Mouse (Mus musculus) limb, embryonic 11.5 days (tissue): ENCODE measurements around the gene Vmn1r213. TPM values are rescaled to one million over a fixed set of nuclear protein-coding genes. Genes with fewer than 3 reads are reported as not detected.

Experiments used
- ATAC-seq: fragments of 200-750 bp; cut with Nextera tagmentation; 2 replicates; pipeline ENCODE4 v1.8.0; 2017; ENCODE audit warnings: low read depth; ENCODE audit not compliant: insufficient number of reproducible peaks, low FRiP score, low TSS enrichment
- DNase-seq: peaks from one replicate; pipeline ENCODE4 v3.0.0-alpha.2; 2015; ENCODE audit warnings: low spot score
- H3K27ac ChIP-seq: fragments of 300-500 bp; sonication (generic); replicated peaks from 2 replicates; pipeline ENCODE4 v1.5.1; 2014; ENCODE audit warnings: low read depth, mild to moderate bottlenecking, low read length
- H3K27me3 ChIP-seq: fragments of 300-500 bp; sonication (generic); 2 replicates; pipeline ENCODE4 v1.6.1; 2014; ENCODE audit warnings: mild to moderate bottlenecking, low read length, mixed read lengths; ENCODE audit not compliant: control insufficient read depth, insufficient read depth
- H3K36me3 ChIP-seq: fragments of 300-500 bp; sonication (generic); 2 replicates; pipeline ENCODE4 v1.6.1; 2014; ENCODE audit warnings: mild to moderate bottlenecking, low read length, moderate library complexity, mixed read lengths; ENCODE audit not compliant: control insufficient read depth, insufficient read depth
- H3K4me1 ChIP-seq: fragments of 300-500 bp; sonication (generic); 2 replicates; pipeline ENCODE4 v1.6.1; 2014; ENCODE audit warnings: low read length, mixed read lengths; ENCODE audit not compliant: control insufficient read depth, insufficient read depth
- H3K4me2 ChIP-seq: fragments of 300-500 bp; sonication (generic); 2 replicates; pipeline ENCODE4 v1.6.1; 2014; ENCODE audit warnings: low read depth, mild to moderate bottlenecking, moderate library complexity; ENCODE audit not compliant: severe bottlenecking
- H3K4me3 ChIP-seq: fragments of 300-500 bp; sonication (generic); 2 replicates; pipeline ENCODE4 v1.5.1; 2014; ENCODE audit warnings: low read depth, low read length
- H3K9ac ChIP-seq: fragments of 300-500 bp; sonication (generic); 2 replicates; pipeline ENCODE4 v1.6.1; 2014; ENCODE audit warnings: mild to moderate bottlenecking, low read length
- H3K9me3 ChIP-seq: fragments of 300-500 bp; sonication (generic); 2 replicates; pipeline ENCODE4 v1.6.1; 2016; ENCODE audit warnings: low read length; ENCODE audit not compliant: control insufficient read depth
- WGBS: fragments of 180-500 bp; shearing (Covaris S2); extraction: QIAGEN DNeasy Blood & Tissue Kit; methylation state at CpG from one replicate; pipeline ENCODE4 v1.1.7; 2014; 5-methylcytosine and 5-hydroxymethylcytosine counted together
- polyA plus RNA-seq: library from polyadenylated mRNA; unstranded; fragments of >200 nt; fragmentation: Nextera tagmentation; extraction: Ambion mirVana; gene quantifications from 2 replicates; pipeline ENCODE4 v1.2.1, GENCODE M21; 2014

Vmn1r213 gene
- polyA plus RNA-seq, result not detected in 2 replicates

DNA sequence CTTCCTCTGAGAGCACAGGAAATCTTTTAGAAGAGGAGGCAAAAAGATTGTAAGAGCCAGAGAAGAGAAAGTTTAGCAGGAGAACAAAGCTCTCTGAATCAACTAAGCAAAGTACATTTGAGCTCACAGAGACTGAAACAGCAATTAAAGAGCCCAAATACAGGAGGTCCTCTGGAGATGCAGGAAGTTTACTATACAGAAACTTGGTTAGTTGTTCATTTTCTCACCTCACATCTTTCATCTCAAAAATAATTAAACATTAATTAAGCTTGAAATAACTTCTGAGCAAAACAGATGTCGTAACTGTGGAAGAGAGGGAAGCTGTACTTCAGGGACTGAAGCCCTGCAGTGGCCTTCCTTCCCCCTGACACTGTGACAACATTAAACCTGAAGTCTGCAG is at the start of gene Vmn1r213:
Gene Vmn1r213, plus strand, starts transcription at position 301 of the 400 bp plus-strand sequence.
- ATAC-seq (no peak), DNase-seq (no peak)
- no peaks in the 10 kb centered on the region for H3K4me1 ChIP-seq
- no peaks in the 10 kb centered on the region for H3K27me3 ChIP-seq
- no peak within 1 kb of the TSS for H3K9ac ChIP-seq
- no peak within 1 kb of the TSS for H3K4me3 ChIP-seq
- no peaks in the 10 kb centered on the region for H3K36me3 ChIP-seq
- H3K4me2 ChIP-seq, result no peak within 1 kb of the TSS
- H3K9me3 ChIP-seq, result no peaks in the 10 kb centered on the region
- 79% methylated on average over 1 of the region's 1 CpGs for WGBS
- H3K27ac ChIP-seq, result no peak within 1 kb of the TSS

DNA sequence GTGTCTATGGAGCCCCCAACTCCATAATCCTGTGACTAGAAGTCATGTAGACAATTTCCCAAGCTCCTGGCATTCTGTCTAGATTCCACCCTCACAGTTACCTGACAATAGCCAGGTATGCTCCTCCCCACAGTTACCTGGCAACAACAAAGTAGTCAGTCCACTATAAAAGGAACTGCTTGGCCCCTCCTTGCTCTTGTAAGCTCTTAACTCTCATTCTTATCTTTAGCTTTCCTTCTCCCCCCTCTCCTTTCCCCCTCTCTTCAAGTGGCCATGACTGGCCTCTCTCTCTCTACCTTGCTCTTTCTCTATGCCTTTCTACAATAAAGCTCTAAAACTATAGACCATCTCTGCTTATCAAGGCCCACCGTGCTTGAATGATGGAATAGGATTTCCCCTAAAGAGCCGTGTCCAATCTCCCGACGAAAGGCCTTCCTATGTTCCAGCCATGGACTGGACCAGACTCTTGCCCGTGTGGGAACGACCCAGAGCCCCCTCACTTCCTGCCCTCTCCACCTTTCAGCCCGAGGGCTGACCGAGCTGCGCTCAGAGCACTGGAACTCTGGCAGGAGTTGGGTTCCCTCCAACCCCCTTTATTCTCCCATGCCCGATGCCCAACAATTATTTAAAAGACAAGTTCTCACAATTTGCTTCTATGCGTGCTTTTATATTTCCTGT is 17.1 kb upstream of the Vmn1r213 start:
- Histone ChIP-seq H3K4me3 (no peak overlapping the region), H3K9me3 (no peaks in the 10 kb centered on the region), H3K27me3 (no peaks in the 10 kb centered on the region), H3K4me1 (no peaks in the 10 kb centered on the region), H3K4me2 (no peak overlapping the region), H3K9ac (no peak overlapping the region), H3K27ac (no peak overlapping the region), H3K36me3 (no peaks in the 10 kb centered on the region)
- DNase-seq, result no peak
- WGBS, result 90% methylated on average over 11 of the region's 11 CpGs
- ATAC-seq, result no peak

DNA sequence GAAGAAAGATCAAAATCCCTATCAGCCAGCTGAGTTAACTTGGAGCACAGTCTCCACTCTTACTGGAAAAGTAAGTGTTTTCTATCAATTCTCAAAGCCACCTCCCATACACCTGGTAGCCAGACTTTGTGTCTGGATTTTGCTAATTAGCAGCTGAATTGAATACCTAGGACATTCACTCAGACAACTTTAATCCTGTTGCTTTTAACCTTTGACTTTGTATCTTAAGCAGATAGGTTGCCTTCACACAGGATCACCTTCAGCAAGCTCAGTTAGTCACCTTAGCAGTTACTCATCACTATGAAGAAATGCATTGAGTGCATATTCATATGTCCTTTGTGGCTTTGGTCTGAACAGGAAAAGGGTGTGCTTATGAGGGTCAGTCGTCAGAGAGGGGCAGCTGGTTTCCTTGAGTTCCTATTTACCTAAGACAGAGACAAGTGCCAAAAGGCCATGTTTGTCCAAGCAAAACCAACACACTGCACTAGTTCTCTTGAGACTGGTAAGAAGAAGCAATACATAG is 15.2 kb upstream of the Vmn1r213 start:
- H3K9ac ChIP-seq, result no peak overlapping the region
- 55% methylated on average over 1 of the region's 1 CpGs for WGBS
- H3K27me3 ChIP-seq, result no peaks in the 10 kb centered on the region
- no peak overlapping the region for H3K4me2 ChIP-seq
- H3K36me3 ChIP-seq, result no peaks in the 10 kb centered on the region
- H3K9me3 ChIP-seq, result no peaks in the 10 kb centered on the region
- no peaks in the 10 kb centered on the region for H3K4me1 ChIP-seq
- DNase-seq, result no peak
- no peak overlapping the region for H3K27ac ChIP-seq
- no peak overlapping the region for H3K4me3 ChIP-seq
- ATAC-seq, result no peak

DNA sequence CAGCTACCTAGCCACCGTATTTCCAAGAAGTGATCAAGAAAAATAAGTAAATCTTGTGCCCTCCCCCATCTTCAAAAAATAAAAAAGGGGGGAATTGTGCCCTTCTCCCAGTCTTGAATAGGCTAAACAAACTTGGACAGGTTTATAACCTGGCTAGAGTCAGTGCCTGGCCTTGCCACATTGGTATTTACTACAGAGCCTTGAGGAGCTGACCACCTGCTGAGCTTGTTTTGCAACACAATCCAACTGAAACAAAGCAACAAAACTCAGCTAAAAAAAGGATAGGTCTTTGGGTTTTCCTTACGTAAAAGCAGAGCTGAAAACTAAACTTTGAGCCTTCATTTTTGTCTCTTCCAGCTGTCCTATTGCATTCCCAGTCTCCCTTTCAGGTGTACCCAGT is 14.7 kb upstream of the Vmn1r213 start:
- WGBS, result 75% methylated on average over 2 of the region's 2 CpGs
- Histone ChIP-seq H3K9ac (no peak overlapping the region), H3K36me3 (no peaks in the 10 kb centered on the region), H3K27me3 (no peaks in the 10 kb centered on the region), H3K9me3 (no peaks in the 10 kb centered on the region), H3K27ac (no peak overlapping the region), H3K4me1 (no peaks in the 10 kb centered on the region), H3K4me3 (no peak overlapping the region), H3K4me2 (no peak overlapping the region)
- DNase-seq, result no peak
- ATAC-seq, result no peak

DNA sequence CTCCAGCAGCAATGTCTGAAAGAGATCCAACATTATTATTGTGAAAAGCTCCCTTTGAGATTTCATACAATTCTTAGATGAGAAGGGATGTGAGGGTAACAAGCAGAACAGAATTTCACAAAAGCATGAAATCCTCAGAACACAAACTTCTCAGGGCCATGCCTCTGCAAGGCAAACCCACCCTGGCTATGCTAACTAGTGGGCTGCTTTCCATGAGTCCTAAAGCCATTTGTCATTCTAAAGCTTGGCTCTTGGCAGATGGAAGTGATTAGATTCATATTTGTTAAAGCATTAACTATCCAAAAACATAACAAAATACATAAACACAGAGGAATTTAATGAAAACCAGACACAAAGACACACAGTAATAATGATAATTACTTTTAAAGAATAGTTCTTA is 10.7 kb downstream of the Vmn1r213 start:
- DNase-seq (no peak), ATAC-seq (no peak)
- H3K9me3 ChIP-seq, result no peaks in the 10 kb centered on the region
- H3K9ac ChIP-seq, result no peak overlapping the region
- H3K27me3 ChIP-seq, result no peaks in the 10 kb centered on the region
- no peak overlapping the region for H3K4me3 ChIP-seq
- H3K27ac ChIP-seq, result no peak overlapping the region
- H3K36me3 ChIP-seq, result no peaks in the 10 kb centered on the region
- H3K4me2 ChIP-seq, result no peak overlapping the region
- H3K4me1 ChIP-seq, result no peaks in the 10 kb centered on the region

DNA sequence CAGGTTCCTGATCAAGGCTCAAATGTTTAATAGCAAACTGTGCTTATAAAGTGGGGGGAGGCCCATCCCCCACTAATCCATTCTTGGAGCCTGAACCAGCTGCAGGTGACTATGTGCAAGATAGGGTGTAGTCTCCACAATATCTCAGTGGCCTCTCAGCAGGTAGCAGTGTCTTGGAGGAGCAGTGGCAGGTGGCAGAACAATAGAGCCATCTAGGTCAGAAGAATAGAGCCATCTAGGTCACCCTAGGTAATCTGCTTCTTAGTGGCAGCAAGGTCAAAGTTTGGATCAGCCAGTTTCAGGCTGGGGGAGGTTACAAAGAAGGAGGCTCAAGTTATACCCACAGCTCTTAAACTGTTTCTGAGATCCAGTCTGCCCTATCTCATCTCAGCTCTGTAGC is 17.4 kb downstream of the Vmn1r213 start:
- H3K27me3 ChIP-seq, result no peaks in the 10 kb centered on the region
- DNase-seq (no peak), ATAC-seq (no peak)
- no peak overlapping the region for H3K9ac ChIP-seq
- H3K36me3 ChIP-seq, result no peaks in the 10 kb centered on the region
- H3K9me3 ChIP-seq, result no peaks in the 10 kb centered on the region
- H3K27ac ChIP-seq, result no peak overlapping the region
- H3K4me1 ChIP-seq, result no peaks in the 10 kb centered on the region
- no peak overlapping the region for H3K4me2 ChIP-seq
- no peak overlapping the region for H3K4me3 ChIP-seq

DNA sequence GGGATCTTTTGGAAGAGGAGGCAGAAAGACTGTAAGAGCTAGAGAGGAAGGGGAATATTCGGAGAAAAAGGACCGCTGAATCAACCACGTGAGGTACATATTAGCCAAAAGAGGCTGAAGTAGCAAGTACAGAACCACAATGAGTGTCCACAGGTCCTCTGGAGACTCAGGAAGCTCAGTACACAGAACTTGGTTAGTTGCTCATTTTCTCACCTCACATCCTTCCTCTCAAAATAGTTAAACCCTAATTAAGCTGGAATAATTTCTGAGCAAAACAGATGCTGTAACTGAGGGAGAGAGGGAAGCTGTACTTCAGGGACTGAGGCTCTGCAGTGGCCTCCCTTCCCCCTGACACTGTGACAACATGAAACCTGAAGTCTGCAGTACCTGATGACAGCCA is 22.7 kb downstream of the Vmn1r213 start, which contains the start of gene Vmn1r214:
Gene Vmn1r214, plus strand, starts transcription at position 301 of the 400 bp plus-strand sequence.
- Histone ChIP-seq H3K4me2 (no peak within 1 kb of the TSS), H3K27me3 (no peaks in the 10 kb centered on the region), H3K9ac (no peak within 1 kb of the TSS), H3K4me3 (no peak within 1 kb of the TSS), H3K27ac (no peak within 1 kb of the TSS), H3K4me1 (no peaks in the 10 kb centered on the region), H3K36me3 (no peaks in the 10 kb centered on the region), H3K9me3 (no peaks in the 10 kb centered on the region)
- WGBS, result 85% methylated on average over 3 of the region's 3 CpGs
- DNase-seq (no peak), ATAC-seq (no peak)

DNA sequence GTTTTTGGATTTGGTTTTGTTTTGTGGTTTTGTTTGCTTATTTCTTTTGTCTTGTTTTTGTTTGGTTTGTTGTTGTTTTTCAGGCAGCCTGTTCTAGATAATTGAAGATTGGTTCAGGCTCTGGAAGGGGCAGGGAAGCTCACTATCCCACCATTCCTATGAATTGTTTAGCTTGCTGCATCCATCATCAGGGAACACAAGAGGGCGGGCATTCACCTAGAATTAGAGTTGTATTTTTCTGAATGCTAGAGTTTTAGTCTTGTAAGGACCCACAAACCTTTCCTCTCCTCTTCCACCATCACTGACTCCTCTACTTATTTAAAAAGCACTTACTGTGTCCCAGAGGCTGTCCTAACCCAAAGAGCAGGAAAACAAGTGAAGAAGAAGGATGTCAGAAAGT is 50.3 kb downstream of the Vmn1r213 start:
- Histone ChIP-seq H3K27me3 (no peaks in the 10 kb centered on the region), H3K36me3 (no peaks in the 10 kb centered on the region), H3K4me2 (no peak overlapping the region), H3K9me3 (no peaks in the 10 kb centered on the region), H3K4me3 (no peak overlapping the region), H3K27ac (no peak overlapping the region), H3K9ac (no peak overlapping the region), H3K4me1 (no peaks in the 10 kb centered on the region)
- 62% methylated on average over 1 of the region's 1 CpGs for WGBS
- ATAC-seq, result no peak
- DNase-seq, result no peak
